Mouse (Mus musculus) kidney, embryonic 16.5 days (tissue): ENCODE measurements around the gene Cplx1. TPM values are rescaled to one million over a fixed set of nuclear protein-coding genes. Genes with fewer than 3 reads are reported as not detected.

Experiments
- ATAC-seq: fragments of 200-750 bp; cut with Nextera tagmentation; 2 replicates; pipeline ENCODE4 v1.8.0; 2017; ENCODE audit warnings: moderate TSS enrichment; ENCODE audit not compliant: low FRiP score, low TSS enrichment
- H3K27ac ChIP-seq: fragments of 300-500 bp; sonication (generic); 2 replicates; pipeline ENCODE4 v1.5.1; 2014; ENCODE audit warnings: low read length
- H3K27me3 ChIP-seq: fragments of 300-500 bp; sonication (generic); 2 replicates; pipeline ENCODE4 v1.6.1; 2014; ENCODE audit warnings: low read length, control low read depth, mixed read lengths; ENCODE audit not compliant: insufficient read depth
- H3K36me3 ChIP-seq: fragments of 300-500 bp; sonication (generic); 2 replicates; pipeline ENCODE4 v1.6.1; 2014; ENCODE audit warnings: low read length, control low read depth, mixed read lengths; ENCODE audit not compliant: insufficient read depth
- H3K4me1 ChIP-seq: fragments of 300-500 bp; sonication (generic); 2 replicates; pipeline ENCODE4 v1.6.1; 2014; ENCODE audit warnings: low read length, control low read depth, mixed read lengths; ENCODE audit not compliant: insufficient read depth
- H3K4me2 ChIP-seq: fragments of 300-500 bp; sonication (generic); replicated peaks from 2 replicates; pipeline ENCODE4 v1.6.1; 2014; ENCODE audit warnings: low read depth, low read length
- H3K4me3 ChIP-seq: fragments of 300-500 bp; sonication (generic); 2 replicates; pipeline ENCODE4 v1.5.1; 2014; ENCODE audit warnings: mild to moderate bottlenecking, low read length
- H3K9ac ChIP-seq: fragments of 300-500 bp; sonication (generic); replicated peaks from 2 replicates; pipeline ENCODE4 v1.6.1; 2014; ENCODE audit warnings: low read length
- H3K9me3 ChIP-seq: fragments of 300-500 bp; sonication (generic); 2 replicates; pipeline ENCODE4 v1.6.1; 2016; ENCODE audit warnings: low read length, control low read depth
- WGBS: fragments of 180-500 bp; shearing (Covaris S2); extraction: QIAGEN DNeasy Blood & Tissue Kit; methylation state at CpG from one replicate; pipeline ENCODE4 v1.1.7; 2014; 5-methylcytosine and 5-hydroxymethylcytosine counted together
- polyA plus RNA-seq: library from polyadenylated mRNA; unstranded; fragments of >200 nt; fragmentation: Nextera tagmentation; extraction: Ambion mirVana; gene quantifications from 2 replicates; pipeline ENCODE4 v1.2.1, GENCODE M21; 2015

Cplx1 gene
- polyA plus RNA-seq, 1 experiment from 2014 or later: 0.44 TPM

- no peak overlapping the region for H3K4me3 ChIP-seq
- H3K4me1 ChIP-seq: no peaks in the 10 kb centered on the region
- no peaks in the 10 kb centered on the region for H3K27me3 ChIP-seq
- no peaks in the 10 kb centered on the region for H3K9me3 ChIP-seq
- 92% methylated on average over 4 of the region's 4 CpGs for WGBS
- H3K9ac ChIP-seq: no peak overlapping the region
- H3K27ac ChIP-seq: no peak overlapping the region
- no peak for ATAC-seq
- peaks cover 59% of the 10 kb centered on the region for H3K36me3 ChIP-seq
- no peak overlapping the region for H3K4me2 ChIP-seq
Observed at GRCm38 (mm10) chr5:108473737-108474136, 76.1 kb downstream of the Cplx1 start.

GRCm38 (mm10) chr5:108469617-108470016, 80.2 kb downstream of the Cplx1 start:
- H3K4me2 ChIP-seq: no peak overlapping the region
- WGBS: 71% methylated on average over 7 of the region's 7 CpGs
- H3K9ac ChIP-seq: no peak overlapping the region
- ATAC-seq: no peak
- peaks cover 3% of the 10 kb centered on the region; the same call in 1 of the 2 replicates for H3K4me1 ChIP-seq
- H3K27ac ChIP-seq: no peak overlapping the region
- no peak overlapping the region for H3K4me3 ChIP-seq
- H3K27me3 ChIP-seq: no peaks in the 10 kb centered on the region
- peaks cover 24% of the 10 kb centered on the region for H3K36me3 ChIP-seq
- no peaks in the 10 kb centered on the region for H3K9me3 ChIP-seq

Other genes with a start within 250 kb of the Cplx1 start
- 7.3 and 7.5 TPM in 2 replicates for gene Pigg, start 237.4 kb downstream of the Cplx1 start, polyA plus RNA-seq
- gene Gm42517, start 182.1 kb downstream of the Cplx1 start, polyA plus RNA-seq: 0.21 TPM in 1 of 2 replicates, not detected in the other
- gene Pde6b, start 161.6 kb downstream of the Cplx1 start, polyA plus RNA-seq: 0.39 and 0.49 TPM in 2 replicates
- 354 and 360 TPM in 2 replicates for gene Atp5k, start 115.6 kb downstream of the Cplx1 start, polyA plus RNA-seq
- gene Mfsd7a, start 101.1 kb downstream of the Cplx1 start, polyA plus RNA-seq: 0.37 and 0.40 TPM in 2 replicates
- 18.0 and 21.9 TPM in 2 replicates for gene Pcgf3, start 88.8 kb downstream of the Cplx1 start, polyA plus RNA-seq
- 63.3 and 67.3 TPM in 2 replicates for gene Gak, start 79.7 kb upstream of the Cplx1 start, polyA plus RNA-seq
- gene Tmem175, start 79.7 kb upstream of the Cplx1 start, polyA plus RNA-seq: 31.9 and 32.7 TPM in 2 replicates
- gene Idua, start 110.3 kb upstream of the Cplx1 start, polyA plus RNA-seq: 12.0 and 12.9 TPM in 2 replicates
- gene Dgkq, start 119.6 kb upstream of the Cplx1 start, polyA plus RNA-seq: 14.2 and 14.6 TPM in 2 replicates
- 9.5 and 9.8 TPM in 2 replicates for gene Slc26a1, start 125.5 kb upstream of the Cplx1 start, polyA plus RNA-seq
- 11.5 and 13.8 TPM in 2 replicates for gene Fgfrl1, start 142.4 kb upstream of the Cplx1 start, polyA plus RNA-seq
- gene Rnf212, start 225.0 kb upstream of the Cplx1 start, polyA plus RNA-seq: 0.24 TPM in 1 of 2 replicates, not detected in the other
- gene Tmed11, start 245.3 kb upstream of the Cplx1 start, polyA plus RNA-seq: not detected in 2 replicates